Mouse (Mus musculus) liver, postnatal 0 days (tissue): ENCODE results near the gene Alg2.

Experiments used
- CTCF ChIP-seq: sonication (generic); IDR thresholded peaks from 2 replicates; pipeline ENCODE4 v1.5.1; 2016; ENCODE audit warnings: antibody characterized with exemption, low read depth
- EP300 ChIP-seq: IDR thresholded peaks from 2 replicates; pipeline ENCODE4 v1.6.1; 2016; ENCODE audit warnings: antibody characterized with exemption, low read depth, mild to moderate bottlenecking

DNA sequence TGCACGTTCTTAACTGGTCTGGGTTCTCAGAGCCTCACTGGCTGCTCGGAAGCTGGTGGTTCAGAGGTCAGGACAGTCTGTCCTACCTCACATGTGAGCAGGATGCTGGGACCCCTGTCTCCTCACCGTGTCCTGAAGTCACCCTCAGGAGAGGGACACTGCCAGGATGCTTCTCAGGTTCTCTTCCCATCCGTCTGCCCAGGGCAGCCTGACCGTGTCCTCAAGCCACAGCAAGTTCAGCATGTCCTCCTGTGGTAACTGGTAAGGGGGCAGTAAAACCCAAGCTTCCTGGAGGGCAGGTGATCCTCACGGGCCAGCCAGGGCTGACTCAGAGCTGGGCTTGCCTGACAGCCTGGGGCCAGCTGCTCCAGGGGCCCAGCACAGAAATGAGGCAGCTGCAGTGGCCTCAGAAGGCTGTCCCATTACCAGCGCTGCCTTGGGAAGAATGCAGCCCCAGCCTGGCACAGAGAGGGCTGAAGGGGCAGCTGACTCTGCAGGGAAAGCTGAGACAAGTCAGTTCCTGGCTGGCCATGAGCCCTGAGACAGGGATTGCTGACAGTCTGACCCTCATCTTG is 23.8 kb upstream of the Alg2 start:
- TF ChIP-seq CTCF = no peak
- no peak for TF ChIP-seq EP300
